Mouse (Mus musculus): Measurements from ENCODE around the gene Lypd6b.

Lypd6b gene

DNA sequence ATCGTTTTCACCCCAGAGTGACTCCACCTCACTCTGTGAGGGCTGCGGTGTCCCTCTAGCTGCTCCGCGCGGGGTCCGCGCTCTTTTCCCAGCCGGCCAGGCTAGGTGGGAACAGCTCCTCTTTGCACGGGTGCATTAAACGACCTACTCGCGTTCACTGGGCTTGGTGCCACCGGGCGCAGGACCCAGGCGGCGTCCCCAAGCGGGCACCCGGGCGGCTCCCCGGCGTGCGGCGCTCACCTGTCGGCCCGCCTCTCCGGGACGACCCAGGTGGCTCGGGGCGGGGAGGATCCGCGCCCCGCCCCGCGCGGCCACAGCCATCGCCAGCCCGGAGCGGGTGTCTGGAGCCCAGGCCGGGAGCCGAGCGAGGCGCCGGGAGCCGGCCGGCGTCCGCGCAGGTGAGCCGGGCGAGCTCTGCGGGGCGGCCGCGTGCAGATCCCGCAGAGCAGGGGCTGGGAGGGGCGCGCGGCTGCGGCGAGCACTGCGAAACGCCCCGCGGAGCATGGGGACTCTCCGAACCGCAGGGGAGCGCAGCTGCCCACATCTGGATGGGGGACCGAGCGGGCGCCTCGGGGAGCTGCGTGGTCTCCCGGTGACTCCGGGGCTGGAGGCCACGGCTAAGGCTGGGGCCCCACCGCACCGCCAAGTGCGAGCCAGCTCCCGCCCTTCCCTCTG is at the start of gene Lypd6b:
Lypd6b (plus strand) TSS at position 313 of the 675 bp plus-strand sequence.
- DNase-seq = no peak

- peak; percentile 64 for DNase-seq
Measured at GRCm38 (mm10) chr2:49739046-49739445, 48.4 kb upstream of the Lypd6b start.

- DNase-seq = no peak
Measured at GRCm38 (mm10) chr2:49741026-49741425, 46.5 kb upstream of the Lypd6b start.

DNA sequence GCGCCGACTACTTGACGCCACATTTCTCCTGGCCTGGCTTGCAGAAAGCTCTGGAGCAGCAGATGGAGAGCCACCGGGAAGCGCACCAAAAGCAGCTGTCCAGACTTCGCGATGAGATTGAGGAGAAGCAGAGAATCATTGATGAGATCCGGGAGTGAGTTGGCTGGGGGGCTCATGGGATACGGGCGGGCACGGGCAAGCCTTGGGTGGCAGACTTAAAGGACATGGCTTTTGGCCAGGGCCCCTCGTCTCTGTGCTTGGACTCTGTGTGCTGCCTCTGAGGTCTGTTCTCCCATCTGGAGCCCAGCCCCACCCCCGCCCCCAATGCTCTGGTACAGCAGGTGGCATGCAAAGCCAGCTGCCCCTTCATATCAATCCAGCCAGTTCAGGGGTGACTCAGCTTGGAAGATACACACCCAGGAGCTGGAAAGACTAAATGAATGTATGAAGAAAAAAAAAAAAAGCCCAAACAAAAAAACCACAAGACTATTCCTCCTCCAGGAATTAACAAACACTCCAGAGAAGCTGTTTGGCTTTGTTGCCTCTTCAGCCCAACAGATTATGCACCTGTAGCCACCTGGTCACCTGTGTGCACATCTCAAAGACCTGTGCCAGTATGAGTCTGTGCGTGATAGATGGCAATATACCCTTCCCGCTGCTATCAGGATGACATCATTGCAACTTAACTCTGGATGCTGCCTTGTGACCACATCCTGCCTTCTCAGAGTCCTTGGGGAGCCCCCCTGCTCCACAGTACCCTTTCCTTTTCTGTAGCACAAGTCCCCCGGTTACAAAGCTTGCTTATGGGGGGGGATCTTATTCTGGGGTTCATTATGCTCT is 45.4 kb upstream of the Lypd6b start:
- DNase-seq = peak; percentile 72

DNA sequence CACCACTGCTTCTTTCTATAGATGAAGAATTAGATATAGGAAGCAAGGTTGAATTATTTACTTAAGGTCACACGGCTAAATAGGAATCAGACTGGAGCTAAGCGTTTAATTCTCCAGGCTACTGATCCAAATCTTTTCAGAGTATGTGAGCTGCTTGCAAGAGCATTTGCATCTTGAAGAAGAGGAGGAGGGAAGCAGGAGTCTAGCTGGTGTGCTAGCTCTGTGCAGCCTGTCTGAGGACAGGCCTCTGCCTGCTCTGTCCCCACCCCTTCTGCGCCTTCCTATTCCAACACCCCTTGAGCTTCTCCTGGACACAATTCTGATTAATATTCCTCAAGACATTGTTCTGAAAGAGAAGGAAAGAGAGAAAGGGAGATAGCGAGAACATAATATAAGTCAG is 44.6 kb upstream of the Lypd6b start:
- DNase-seq = no peak

DNA sequence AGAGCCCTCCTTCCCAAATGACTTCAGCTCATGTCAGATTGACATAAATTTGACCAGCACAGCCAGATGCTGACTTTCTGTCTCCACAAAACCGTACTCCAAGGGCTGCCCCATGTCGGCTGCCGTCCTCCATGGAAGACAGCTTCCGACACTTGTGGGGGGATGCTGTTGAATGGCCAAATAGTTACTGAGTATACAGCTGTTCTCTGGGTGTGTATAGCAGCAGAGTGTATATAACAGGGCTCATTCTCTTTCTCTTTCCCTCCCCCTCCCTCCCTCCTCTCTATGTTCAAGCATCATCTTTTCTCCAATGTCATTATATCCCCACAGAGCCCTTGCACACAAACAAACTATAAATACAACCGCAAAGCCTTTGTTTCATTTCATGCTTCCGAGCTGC is 43.7 kb upstream of the Lypd6b start:
- no peak for DNase-seq

- no peak for DNase-seq
Measured at GRCm38 (mm10) chr2:49744251-49745093, 43.0 kb upstream of the Lypd6b start.

- peak; percentile 80 for DNase-seq
Measured at GRCm38 (mm10) chr2:49745094-49745781, 42.2 kb upstream of the Lypd6b start.

- DNase-seq = no peak
Measured at GRCm38 (mm10) chr2:49746947-49747346, 40.5 kb upstream of the Lypd6b start.

DNA sequence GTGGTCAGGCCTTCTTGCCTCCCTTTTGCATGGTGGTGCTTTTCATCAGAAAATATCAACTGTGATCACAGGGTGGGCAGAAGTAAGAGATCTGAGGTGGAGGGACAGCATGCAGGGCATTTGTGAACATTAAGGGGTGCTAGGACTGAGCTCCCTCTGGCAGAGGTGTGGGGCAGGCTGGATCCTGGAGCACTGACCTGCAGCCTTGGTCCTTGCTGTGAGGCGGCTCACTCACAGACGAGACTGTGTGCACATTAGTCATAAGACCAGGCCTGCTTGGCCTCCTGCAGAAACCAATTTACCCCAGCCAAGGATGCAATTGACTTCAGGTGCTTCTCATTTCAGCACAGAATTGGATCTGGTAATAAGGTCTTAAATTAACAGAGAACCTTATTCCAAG is 39.8 kb upstream of the Lypd6b start:
- no peak for DNase-seq

DNA sequence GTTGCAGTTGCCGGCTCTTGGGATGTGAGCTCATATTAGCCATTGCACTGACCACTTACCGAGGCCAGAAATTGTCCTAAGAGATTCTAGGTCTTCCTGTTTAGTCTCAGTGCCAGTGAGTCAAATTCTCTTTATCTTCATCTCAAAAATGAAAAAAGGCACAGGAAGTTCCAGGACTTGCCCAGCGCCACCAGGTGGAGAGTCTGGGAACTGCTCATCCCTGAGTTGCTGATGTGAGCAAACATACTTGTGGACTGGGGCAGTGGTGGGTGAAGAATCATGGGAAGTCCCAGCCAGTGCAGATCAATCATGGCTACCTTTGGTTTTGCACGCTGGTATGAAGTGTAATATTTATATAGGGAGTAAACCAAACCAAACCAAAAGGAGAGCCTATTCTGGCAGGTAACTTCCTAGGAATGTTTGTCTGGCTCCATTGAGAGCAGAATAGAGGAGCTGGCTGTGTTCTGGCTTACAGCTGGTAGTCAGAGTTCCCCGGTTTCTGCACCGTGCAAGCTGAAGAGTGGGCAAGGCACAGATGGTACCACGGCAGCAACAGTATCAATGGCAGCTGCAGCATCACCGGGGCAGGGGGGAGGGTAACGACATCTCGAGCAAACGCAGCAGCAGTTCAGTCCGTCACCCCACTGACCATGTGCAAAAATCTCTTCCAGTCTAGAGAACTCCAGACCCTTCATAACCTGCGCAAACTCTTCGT is 38.7 kb upstream of the Lypd6b start:
- DNase-seq = peak; percentile 55

DNA sequence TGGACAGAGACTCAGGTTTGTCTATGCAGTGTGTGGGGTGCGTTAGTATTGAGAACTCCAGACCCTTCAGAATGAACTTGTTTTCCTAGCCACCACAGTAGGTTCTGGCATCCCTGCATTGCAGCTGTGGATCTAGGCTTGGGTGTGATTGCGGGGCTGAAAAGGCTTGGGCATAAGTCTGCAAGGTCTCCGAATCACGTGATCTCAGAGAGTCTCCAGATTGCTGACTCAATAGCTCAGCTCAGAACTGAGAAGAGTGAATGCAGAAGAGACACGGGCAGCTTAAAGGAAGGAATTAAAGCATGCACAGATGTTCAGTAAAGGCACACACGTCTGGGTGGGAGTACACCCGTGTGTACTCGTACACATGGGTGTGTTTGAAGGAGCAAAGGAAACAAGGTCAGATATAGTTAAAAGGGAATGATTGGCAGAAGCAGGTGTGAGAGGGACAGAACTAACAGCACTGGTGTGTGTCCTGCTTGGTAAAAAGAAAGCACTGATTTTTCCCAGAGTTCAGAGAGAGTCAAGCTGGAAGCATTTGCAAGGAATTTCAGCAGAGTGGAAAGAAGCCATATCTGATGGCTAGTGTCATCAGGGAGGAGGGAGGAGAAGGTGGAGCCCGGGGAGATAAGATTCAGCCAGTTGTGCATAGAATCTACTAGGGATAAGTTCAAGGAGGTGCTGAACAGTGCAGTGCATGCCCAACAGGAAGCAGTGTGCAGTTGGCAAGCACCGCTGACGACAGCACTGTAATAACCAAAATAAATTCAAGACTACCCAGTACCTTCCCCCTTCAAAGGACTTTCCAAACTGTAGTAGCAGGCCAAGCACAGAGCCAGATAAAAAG is 37.5 kb upstream of the Lypd6b start:
- no peak for DNase-seq

GRCm38 (mm10) chr2:49751544-49752210 is 35.8 kb upstream of the Lypd6b start:
- no peak for DNase-seq

GRCm38 (mm10) chr2:49752211-49752607 is 35.3 kb upstream of the Lypd6b start:
- DNase-seq = peak; percentile 41

GRCm38 (mm10) chr2:49753062-49753461 is 34.4 kb upstream of the Lypd6b start:
- DNase-seq = no peak

DNA sequence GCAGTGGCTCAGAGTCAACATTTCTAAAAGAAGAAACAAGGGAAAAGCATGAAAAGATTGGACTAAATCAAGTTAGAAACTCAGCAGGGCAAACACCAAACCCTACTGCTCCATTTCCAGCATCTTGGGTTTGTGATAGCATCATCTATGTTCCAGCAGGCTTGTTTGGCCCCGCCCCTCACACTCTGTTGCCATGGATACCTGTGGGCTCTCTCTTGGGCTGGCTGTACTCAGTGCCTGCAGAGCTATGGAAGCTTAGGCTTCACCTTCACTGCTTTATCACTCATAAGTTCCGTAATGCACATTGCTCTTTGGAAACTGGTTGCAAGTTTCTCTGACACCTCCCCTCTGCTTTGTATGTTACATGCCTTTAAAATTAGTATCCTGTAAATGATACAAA is 32.4 kb upstream of the Lypd6b start:
- no peak for DNase-seq

DNA sequence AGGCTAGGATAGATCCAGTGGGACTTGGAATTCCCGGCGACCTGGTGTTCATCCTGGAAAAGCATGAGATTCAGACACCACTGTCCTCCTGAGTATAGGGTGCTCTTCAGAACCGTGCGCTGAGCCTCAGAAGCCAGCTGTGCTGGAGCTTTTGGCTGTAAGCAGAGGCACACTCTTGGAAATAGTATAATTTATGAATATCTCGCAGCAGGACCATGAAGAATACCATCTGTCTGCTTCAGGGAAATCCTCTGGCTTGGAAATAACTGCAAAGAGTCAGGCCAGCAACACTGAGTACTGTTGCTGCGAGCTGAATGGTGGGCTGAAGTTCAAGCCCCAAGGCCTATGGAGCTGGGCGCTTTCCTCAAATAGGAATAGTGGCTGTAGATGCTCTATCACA is 29.9 kb upstream of the Lypd6b start:
- no peak for DNase-seq

DNA sequence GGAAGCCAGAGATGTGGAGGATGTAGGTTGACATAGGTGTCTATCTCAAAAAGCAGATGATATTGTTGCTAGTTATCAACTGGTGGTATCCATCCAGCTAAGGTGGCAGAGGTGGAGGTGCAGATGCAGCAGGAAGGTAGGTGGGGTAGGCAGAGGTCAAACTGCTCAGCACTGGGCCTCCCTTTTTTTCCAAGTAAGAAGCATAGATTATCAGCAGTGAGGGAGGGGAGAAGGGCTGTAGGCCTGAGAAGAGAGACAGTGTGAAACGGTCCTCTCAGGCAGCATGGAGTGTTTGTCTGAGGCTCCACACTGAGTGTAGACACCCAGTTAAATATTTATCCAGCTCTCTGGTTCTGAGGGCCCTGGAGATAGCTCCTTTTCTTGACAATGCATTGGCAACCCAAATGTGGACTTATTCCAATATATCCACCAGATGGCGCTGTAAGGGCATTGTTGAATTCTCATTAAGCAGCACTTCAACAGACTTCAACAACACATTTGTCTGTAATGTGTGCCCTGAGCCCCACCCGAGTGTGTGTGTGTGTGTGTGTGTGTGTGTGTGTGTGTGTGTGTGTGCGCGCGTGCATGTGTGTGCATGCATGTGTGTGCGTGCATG is 23.0 kb upstream of the Lypd6b start:
- DNase-seq = no peak

DNA sequence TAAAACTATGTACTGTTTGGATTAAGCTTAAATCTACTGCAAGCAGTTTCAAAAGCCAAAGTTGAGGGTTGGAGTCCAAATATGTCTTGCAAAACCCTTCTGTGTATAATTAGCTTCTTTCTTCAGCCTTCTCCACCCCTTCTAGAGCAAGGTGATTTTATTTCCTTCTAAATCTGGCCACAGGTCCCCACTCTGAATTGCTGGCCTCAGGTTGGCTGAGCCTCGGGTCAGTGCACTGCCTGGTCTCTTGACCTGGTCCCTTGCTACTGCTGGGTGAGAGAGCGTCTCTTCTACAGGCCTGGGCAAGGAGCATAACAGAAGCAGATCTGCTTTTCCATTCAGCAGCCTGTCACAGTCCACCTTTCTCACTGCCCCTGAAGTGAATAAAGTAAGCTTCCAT is 18.6 kb upstream of the Lypd6b start:
- DNase-seq = no peak

GRCm38 (mm10) chr2:49770440-49770839 is 17.0 kb upstream of the Lypd6b start:
- no peak for DNase-seq
